Mouse (Mus musculus) right cerebral cortex, postnatal 10 days (tissue): Measurements from ENCODE around the gene Itgae.
A peak's percentile ranks its signal among the peaks of the same experiment; 100 is the strongest.

Experiments used
- DNase-seq, 2 experiments: peaks; one replicate each; pipeline ENCODE4 v3.0.0; 2021; ENCODE audit warnings: low spot score in 2 of 2

Itgae gene

DNA sequence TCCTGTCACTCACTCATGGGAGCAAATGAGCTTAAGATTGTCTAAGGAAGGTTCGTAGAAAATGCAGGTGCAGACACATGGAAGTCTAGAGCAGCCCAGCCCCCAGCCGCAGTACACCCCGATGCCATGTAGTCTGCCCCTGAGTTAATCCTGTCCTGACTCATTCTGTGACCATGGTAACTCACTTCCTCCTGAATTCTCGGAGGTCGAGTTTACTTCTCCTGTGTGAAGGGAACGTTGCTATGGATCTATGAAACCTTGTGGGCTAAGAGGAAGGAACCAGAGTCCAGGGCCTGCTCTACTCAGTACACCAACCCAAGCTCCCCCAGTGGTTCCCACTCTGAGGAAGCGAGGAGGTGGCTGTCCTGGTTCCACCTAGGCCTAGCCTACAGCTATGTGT is 2.5 kb downstream of the Itgae start:
- no peak for DNase-seq

DNA sequence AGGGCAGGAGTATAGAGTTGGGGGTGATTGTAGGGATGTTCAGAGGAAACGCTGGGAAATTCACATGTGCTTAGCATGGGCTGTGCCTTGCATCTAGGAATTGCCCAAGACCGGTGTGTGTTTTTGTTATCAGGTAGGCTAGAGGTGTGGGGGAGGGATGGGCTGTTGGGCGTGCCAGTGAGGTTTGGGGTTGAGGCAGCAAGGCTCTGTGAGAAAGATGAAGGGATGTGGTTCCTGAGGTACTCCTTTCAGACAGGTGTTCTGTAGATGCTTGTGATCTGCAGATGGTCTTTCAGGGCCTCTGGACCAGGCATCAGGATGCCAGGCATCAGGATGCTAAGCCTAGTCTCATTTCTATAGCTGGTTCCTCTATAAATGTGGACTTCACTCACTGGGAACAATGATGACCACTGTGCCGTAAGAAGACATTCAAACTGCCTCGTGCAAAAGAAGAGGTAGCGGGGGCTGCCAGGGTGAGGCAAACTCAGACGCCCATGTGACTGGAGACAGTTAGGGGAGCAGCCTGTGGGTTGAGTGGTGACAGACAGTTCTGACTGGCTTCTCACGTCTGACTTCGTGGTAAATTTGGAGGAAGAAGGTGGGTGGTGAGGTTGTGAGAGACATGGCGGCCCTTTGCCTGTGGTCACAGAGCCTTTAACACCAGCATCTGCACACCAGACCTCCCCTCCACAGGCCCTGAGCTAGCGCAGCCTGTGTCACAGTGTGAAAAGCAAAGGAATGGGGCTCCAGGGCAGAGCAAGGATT is 4.0 kb downstream of the Itgae start:
- no peak for DNase-seq

DNA sequence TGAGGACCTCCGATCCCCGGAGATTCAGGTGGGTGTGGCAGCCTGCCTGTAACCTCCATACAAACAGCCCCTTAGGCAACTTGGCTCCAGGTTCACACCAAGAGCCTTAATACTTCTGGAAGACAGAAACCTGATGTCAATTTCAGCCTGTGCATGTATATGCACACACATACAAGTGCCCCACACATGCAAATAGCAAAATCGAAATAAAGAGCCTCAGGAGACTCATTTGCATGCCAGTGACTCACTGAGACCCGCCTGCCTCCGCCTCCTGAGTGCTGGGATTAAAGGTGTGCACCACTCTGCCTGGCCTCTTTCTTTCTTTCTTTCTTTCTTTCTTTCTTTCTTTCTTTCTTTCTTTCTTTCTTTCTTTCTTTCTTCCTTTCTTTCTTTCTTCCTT is 8.5 kb downstream of the Itgae start:
- DNase-seq = no peak

DNA sequence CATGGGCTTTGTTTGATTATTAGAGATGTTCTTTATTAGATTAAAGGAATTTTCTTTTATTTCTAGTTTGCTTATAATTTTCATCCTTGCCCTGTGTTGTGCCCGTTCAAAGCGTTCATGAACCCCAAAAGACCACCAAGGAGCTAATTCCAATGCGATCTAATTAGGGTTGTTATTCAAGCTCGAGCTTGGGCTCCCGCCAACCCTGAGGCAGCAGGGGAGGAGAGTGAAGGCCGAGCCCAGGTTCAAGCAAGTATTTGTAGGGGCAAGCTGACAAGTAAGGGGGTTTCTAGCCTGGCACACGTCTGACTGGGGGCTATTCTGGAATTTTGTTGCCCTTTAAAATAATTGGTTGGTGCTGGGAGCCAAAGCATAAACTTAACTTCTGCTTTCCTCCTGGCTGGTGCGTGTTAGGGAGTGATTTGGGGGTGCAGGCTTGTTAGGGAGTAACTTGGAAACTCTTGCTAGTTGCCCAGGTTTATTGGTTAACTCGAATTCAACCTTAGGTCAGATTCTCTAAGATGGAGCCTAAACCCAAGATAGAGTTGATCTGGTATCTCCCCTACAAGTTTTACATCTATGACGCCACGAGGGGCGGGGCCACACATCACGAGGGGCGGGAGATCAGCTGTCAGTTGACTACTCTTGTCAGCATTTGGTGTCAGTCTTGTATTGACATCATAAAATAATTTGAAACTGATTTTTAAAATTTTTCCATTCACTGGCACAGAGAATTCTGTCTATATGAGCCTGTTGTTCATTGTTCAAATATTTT is 9.8 kb downstream of the Itgae start:
- no peak for DNase-seq

DNA sequence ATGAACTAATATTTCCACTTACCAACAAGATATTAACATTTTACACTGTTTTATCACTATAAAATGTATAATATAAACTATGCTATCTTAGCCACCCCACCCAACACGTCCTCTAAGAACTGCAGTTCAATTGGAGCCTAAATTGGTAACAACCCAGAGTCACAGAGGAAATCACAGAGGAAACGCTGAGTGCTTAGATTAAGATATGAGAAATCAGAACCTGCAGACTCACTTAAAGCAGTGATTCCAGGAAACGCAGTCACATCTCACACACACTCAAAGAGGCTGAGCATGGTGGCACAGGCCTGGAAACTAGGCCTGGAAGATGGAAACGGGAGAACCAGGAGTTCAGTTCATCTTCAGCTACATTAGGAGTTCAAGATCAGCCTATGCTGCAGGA is 10.9 kb downstream of the Itgae start:
- DNase-seq = no peak

DNA sequence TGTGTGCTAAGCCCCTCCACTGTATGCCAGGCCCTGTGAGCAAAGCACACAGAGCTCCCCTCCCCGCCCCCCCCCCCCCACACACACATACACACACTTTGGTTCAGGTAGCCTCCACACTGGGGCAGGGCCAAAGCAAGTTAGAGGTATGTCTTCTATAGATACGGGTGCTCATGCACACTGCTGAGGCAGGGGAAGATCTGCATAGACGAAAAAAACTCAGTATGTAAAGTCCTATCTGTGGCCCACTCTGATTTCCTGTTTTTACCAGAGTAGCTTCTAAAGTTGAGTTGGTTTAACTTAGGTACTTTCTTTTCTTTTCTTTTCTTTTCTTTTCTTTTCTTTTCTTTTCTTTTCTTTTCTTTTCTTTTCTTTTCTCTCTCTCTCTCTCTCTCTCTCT is 14.9 kb downstream of the Itgae start:
- DNase-seq = no peak

DNA sequence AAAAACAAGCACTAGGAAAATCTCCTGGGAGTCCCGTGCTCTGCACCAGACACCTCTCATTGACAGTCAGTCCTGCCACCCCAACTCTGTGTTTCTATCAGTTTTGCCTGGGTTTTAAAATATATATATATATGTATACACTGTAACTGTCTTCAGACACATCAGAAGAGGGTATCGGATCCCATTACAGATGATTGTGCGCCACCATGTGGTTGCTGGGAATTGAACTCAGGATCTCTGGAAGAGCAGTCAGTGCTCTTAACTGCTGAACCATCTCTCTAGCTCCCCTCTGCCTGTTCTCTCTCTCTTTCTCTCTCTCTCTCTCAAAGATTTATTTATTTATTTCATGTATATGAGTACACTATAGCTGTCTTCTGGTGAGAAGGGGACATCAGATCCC is 17.0 kb downstream of the Itgae start:
- peak; percentile 77 to 83 for DNase-seq

DNA sequence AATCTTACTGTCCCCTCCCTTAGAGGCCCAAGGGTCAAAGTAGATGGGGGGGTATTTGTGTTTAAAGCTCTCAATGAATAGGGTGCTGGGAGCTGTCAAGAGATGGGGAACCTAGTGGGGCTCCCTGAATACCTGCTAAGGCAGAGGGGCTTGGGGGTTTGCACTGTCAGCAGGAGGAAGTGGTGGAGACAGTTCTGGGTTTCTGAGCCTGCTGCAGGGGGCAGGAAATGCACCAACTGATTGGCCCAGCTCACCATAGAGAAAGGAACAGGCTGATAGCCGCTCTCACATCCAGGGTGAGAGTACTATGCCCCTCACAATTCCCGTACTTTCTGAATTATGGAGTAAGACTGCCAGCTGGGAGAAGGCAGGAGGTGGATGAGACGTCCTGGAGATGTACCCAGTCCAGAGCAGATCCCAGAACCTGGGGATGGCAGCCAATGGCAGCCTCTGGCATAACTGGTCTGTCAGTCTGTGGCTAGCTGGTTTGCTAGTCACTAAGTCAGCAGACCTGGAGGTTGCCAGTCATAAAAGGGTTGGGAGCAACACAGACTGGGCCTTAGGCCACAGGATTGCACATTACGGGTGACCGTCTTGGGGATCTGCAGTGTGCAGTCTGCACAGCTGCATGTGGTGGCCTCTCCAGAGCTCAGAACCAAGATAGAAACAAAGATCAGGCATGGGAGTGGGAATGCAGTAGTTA is 18.0 kb downstream of the Itgae start:
- peak in 1 of 2 experiments; percentile 43 for DNase-seq

DNA sequence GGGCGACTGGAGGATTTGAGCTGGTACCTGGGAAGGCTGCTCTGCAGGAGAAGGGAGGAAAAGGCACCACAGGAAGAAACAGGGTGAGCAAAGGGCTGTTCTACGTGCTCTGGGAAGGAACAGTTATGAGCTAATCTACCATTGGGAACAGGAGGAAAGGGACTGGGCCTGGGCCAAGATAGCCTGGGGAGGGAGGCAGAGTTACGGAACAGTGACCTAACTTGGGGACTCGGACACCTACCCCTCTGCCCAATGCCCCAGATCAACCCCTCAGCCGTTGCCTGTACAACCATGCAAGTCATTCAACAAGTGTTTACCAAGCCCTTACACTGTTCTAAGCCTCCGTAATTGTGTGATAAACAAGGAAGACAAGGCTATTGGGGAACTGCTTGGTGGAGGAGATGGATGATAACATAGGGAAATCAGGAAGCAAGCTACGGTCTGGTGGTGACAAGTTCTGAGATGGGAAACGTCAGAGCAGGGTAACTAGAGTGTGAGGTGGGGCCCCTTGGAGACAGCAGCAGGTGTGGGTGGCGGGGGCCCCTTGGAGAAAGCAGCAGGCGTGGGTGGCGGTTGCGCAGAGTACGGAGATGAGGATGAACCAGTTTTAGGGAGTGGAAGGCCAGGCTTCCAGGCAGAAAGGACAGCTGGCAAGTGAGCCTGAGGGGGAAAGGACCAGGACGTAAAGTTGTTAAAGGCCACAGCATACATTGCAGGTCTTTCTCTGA is 18.7 kb downstream of the Itgae start:
- DNase-seq = no peak

DNA sequence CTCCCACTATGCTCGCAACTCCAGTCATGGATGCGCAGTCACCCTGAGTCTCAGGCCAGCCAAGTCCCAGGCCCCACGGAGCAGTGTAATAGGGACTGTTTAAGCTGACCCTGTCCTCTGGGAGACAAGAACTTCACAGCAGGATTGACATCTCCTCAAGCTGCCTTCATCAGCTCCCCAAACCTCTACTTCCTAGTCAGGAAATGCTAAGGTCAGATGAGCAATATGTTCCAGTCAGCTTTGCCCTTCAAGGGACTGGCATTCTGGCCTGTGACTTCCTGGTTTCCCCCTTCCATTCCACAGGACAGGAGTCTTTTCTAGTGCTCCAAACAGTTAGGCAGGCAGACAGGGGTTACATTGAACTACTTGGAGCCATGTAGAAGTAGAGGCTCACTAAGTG is 19.6 kb downstream of the Itgae start:
- no peak for DNase-seq

DNA sequence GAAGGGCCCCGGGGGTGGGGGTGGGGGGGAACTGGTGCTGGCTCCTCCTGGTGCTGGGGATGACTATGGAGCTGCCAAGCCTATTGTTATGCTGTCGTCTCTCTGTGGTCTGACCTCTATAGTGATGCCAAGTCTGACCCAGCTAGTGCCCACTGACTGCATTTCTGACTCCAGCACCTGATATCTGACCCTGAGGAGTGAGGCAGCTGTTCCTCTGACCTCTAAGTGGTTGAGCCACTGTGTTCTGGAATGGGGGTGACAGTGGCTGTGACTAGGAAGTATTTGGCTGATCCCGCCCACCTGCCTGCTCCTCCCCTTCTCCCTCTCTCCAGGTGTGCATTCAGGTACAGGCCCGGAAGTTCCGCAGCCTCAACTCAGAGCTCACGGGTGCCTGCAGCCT is 21.0 kb downstream of the Itgae start:
- DNase-seq = no peak

DNA sequence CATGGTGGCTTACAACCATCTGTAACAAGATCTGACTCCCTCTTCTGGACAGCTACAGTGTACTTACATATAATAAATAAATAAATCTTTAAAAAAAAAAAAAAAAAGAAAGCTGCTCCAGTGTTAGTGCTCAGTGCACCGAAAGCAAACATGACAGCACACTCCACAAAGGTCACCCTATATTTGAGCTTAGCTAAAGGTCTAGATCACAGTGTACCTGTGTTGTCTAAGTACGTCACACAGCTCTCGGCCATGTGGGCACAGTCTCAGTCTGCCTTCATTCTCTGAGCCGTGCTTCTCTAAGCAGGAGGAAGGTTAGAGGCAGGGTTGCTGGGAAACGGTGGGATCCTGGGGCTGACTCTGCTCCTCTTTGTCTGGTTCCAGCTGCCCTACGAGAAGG is 36.1 kb downstream of the Itgae start:
- DNase-seq = no peak

DNA sequence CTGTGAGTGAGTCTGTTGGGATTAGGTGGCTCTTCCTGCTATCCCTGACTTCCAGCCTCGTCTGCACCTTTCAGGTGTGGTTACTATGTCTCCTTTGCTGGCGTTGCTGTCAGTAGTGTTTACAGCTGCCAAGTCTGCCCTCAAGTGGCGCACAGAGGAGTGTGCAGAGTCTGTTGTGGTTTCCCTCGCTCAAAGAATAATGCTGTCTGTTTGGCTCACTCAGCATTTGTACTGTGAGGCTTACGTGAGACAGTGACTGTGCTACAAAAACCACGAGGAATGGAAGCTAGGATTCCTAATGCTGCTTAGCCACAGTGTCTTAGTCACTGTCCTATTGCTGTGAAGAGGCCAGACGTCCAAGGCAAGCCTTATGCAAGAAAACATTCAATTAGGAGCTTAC is 40.6 kb downstream of the Itgae start:
- peak; percentile 38 to 47 for DNase-seq

DNA sequence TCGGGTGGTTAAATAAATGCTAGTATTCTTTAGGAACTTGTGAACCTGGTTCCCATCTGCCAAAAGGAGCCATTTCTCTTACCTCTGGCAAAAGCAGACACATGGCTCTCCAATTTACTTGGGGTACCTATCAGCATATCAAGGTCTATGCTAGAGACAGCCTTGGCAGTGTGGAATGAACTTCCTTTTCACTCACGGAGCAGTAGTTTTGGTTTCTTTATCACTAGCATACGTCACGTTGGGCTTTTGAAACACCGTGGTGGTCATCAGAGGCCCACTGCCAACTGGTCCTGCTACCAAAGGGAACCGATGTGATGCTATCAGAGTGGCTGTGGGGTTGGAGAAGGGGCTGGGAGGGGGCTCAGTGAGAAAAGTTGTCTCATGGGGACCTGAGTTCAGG is 42.6 kb downstream of the Itgae start:
- DNase-seq = no peak

DNA sequence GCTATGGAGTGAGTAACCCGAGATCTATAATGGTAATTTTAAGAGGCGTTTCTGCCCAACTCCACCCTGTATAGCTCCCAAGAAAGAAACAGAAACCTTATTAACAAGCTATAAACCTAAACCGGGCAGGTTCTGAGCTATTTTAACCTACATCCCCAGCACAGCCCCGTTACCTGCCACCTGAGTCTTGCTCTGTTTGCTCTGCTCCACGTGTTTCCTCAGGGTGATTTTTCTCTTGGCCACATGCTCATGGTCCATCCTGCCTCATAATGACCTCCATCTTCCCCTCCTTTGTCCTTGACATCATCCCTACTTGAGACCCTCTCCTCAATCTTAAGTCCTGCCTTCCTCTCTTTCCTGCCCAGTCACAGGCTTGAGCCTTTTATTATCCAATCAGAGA is 43.8 kb downstream of the Itgae start:
- no peak for DNase-seq

DNA sequence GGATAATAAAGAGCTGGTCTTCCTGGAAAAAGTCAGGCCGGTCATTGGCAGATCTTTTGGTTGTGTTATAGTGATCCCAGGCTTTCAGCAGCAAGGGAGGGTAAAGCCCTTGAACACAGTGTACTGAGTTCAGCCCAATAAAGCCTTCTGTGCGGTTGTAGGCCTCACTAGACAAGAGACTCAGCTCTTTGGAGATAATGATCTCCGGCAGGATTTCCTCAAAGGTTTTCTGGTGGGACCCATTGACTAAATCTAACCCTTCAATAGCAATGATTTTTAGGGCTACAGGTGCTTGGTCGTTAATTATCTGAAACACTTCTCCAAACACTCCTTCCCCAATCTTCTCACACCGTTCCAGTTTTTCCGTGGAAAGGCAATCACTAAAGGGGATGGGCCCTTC is 46.2 kb downstream of the Itgae start:
- DNase-seq = no peak

DNA sequence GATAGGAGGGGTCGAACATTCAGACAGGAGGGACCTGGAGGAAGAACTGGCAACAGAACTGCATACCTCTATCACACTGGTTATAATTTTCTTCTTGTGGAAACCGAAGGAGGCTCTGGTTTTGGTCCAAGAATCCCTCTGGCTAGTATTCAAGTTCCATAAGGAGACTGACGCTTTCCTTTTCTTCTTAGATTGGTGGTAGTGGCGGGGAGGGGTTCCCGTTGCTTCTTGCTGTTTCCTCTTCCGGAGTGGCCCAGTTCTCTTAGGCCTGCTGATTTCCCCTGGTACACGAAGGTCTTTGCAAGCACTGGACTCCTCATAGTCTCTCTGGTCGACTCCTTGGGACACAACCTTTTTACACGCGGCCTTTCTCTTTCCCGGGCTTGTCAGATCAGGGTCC is 46.7 kb downstream of the Itgae start:
- DNase-seq = no peak

DNA sequence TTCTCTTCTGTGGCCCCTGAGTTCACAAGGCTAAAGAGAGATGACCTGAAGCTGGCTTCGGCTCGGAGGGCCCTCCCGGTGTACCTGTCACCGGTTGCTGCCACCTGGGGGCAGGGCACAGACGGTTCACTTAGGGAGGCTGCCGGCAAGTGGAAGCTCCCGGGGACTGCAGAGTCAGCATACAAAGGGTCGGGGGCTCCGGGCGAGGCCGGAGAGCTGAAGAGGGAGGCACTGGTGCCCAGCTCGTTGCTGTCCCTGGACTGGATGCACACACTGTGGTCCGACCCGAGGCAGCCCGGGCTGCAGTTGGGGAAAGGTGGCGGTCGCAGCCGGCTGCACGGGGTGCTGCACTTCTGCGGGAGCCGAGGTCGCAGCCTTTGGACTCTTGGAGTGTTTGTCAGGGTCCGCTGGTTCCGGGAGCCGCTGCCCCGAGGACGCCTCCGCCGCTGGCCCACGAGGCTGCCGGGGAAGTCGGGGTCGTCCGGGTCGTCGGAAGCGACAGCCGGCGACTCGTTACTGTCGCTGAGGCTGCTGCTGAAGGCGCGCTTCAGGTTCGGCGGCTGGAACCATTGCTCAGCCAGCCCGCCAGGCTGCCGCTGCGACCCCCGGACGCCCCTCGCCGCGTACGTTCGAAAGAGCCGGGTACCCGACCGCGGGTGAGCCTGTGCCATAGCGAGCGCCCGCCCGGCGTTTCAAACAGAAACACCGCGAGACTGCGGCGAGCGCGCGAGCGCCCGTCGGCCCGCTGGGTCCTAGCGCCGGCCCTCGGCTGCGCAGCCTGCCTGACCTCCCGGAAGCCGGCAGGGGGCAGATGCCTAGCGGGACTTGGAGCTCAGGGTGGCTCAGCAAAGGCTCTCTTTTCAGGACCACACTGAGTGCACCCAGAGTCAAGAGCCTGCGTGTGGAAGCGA is 47.5 kb downstream of the Itgae start, which contains the start of gene Haspin:
Gene Haspin, minus strand, starts transcription at position 704 of the 911 bp plus-strand sequence.
- peak; percentile 91 to 93 for DNase-seq

DNA sequence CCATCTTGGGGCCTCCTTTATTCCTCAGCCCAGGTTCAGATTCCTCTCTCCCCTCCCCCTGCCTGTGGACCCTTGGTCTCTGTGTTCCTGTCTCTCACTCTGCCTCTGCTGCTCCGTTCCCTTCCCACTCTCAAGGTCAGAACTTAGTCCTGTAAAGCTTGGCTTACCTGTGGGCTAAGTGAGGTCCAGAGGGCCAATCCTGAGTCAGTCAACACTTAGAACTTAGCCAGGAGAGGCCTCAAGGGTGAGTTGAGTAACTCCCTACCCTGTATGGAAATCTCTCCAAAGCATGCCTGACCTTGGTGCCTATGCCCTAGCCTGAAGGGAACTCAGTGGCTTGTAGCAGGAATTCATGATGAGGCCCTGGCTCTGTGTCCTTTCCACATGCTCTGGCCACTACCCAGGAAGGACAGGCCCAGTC is 53.9 kb downstream of the Itgae start:
- no peak for DNase-seq

DNA sequence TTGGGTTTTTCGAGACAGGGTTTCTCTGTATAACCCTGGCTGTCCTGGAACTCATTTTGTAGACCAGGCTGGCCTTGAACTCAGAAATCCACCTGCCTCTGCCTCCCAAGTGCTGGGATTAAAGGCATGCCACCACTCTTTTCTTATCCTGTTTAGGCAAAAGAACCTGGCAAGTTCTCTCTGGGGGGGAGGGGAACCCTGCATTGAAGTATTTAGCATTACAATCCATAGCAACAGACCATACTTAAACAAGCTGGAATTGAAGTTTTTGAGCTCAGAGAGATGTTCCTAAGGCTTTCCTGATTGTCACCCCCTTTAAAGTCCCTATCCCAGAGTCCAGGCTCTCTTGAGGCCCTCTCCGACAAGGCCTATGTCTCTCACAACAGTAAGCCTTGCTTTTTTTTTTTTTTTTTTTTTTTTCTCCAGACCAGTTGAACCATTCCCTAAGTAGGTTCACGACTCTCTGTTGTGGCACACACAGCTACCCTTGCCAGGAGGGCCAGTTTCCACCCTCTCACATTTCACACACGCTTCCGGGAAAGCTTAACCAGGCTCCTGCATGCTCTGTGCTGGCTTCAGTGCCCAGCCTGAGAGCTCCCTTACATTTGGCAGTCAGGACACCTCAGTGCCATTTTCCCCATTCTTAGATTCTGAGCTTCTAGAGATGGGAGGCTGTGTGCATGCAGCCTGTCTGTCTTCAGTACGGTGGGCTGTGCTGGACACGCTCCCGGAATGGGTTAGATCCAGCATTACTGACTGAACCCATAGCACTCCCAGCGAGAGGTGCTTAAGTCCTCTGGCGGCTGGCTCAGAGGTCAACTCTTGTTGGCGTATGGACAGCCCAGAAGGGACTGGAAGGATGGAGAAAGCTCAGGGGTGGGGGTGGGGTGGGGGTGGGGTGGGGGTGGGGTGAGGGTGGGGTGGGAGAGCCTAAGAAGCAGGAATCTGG is 55.9 kb downstream of the Itgae start:
- DNase-seq = no peak
